ENCODE assay signal across 14 mouse cellular contexts in genomic region chr1:134992046-134992645, GRCm38 (mm10). TPM values are rescaled to one million over a fixed set of nuclear protein-coding genes. Genes with fewer than 3 reads are reported as not detected.
DNase-seq lines count a peak whose midpoint lies in the region; ATAC-seq and TF ChIP-seq lines count a peak whose summit lies in the region.
"Had no signal": no experiment of that assay in that cellular context is flagged by ENCODE, and none has a peak within 500 bp of the region (broad histone marks: within the 10 kb centered on the region; RNA-seq: fewer than 3 reads in every experiment).

No protein-coding gene starts in this region.

- peak overlapping the region; percentile 43; the same call in 1 of the 2 replicates for H3K27ac ChIP-seq in heart, adult 2 months
- no peak overlapping the region for H3K27ac ChIP-seq in embryonic facial prominence, embryonic 11.5 days (replicated peaks; ENCODE audit: low read depth, low read length)
- H3K27ac ChIP-seq in kidney, adult 2 months (ENCODE audit: insufficient read depth, low read depth, low read length): no peak overlapping the region
- no peak overlapping the region for H3K27ac ChIP-seq in neural tube, embryonic 15.5 days (replicated peaks)
- H3K27ac ChIP-seq: forebrain, embryonic 13.5 days; liver, embryonic 13.5 days had no signal

- no peaks in the 10 kb centered on the region for H3K9me3 ChIP-seq in embryonic facial prominence, embryonic 11.5 days (replicated peaks; ENCODE audit: control insufficient read depth, low read length)
- no peaks in the 10 kb centered on the region for H3K9me3 ChIP-seq in neural tube, embryonic 15.5 days (replicated peaks)
- H3K9me3 ChIP-seq: forebrain, embryonic 13.5 days; liver, embryonic 13.5 days had no signal

- ATAC-seq in embryonic facial prominence, embryonic 11.5 days (replicated peaks; ENCODE audit: insufficient number of reproducible peaks, low FRiP score, low TSS enrichment, low read depth): no peak
- ATAC-seq in neural tube, embryonic 15.5 days (ENCODE audit: low FRiP score): no peak
- ATAC-seq: forebrain, embryonic 13.5 days had no signal

- no peak overlapping the region for H3K4me3 ChIP-seq in heart, adult 2 months
- no peak overlapping the region for H3K4me3 ChIP-seq in embryonic facial prominence, embryonic 11.5 days (ENCODE audit: low read depth, low read length)
- no peak overlapping the region for H3K4me3 ChIP-seq in kidney, adult 2 months (ENCODE audit: insufficient read depth, low read depth, low read length)
- H3K4me3 ChIP-seq in neural tube, embryonic 15.5 days (replicated peaks): no peak overlapping the region
- H3K4me3 ChIP-seq: forebrain, embryonic 13.5 days; liver, embryonic 13.5 days had no signal

- H3K4me2 ChIP-seq in embryonic facial prominence, embryonic 11.5 days (ENCODE audit: low read depth, low read length): no peak overlapping the region
- no peak overlapping the region for H3K4me2 ChIP-seq in neural tube, embryonic 15.5 days
- H3K4me2 ChIP-seq: forebrain, embryonic 13.5 days; liver, embryonic 13.5 days; midbrain, embryonic 11.5 days had no signal

- H3K79me2 ChIP-seq in heart, adult 2 months (replicated peaks; ENCODE audit: control insufficient read depth, insufficient read depth, low read length): no peaks in the 10 kb centered on the region

- TF ChIP-seq POLR2A in heart, adult 2 months (IDR thresholded peaks at IDR 0.05; ENCODE audit: insufficient read depth, low read depth, low read length): no peak
- TF ChIP-seq POLR2A in kidney, adult 2 months (IDR thresholded peaks at IDR 0.05; ENCODE audit: low read depth, low read length): no peak

- whole genome bisulfite sequencing in heart, adult 2 months: 30% methylated on average over 8 of the region's 8 CpGs
- WGBS in embryonic facial prominence, embryonic 11.5 days: 30% methylated on average over 8 of the region's 8 CpGs
- 36% methylated on average over 8 of the region's 8 CpGs for WGBS in kidney, adult 2 months
- WGBS in neural tube, embryonic 15.5 days: 59% methylated on average over 8 of the region's 8 CpGs

- intact Hi-C loops in heart, adult 2 months (cut with DNase I): no loop called here
- intact Hi-C loops in heart, postnatal 25 days (cut with DNase I): no loop called here

- no peaks in the 10 kb centered on the region for H3K4me1 ChIP-seq in heart, adult 2 months (ENCODE audit: control insufficient read depth, insufficient read depth, low read length)
- no peaks in the 10 kb centered on the region; the same call in none of the 2 replicates for H3K4me1 ChIP-seq in embryonic facial prominence, embryonic 11.5 days (ENCODE audit: control insufficient read depth, insufficient read depth, low read length)
- H3K4me1 ChIP-seq in kidney, adult 2 months (ENCODE audit: control insufficient read depth, insufficient read depth, low read length): no peaks in the 10 kb centered on the region
- H3K4me1 ChIP-seq in neural tube, embryonic 15.5 days: peaks cover 16% of the 10 kb centered on the region; the same call in 1 of the 2 replicates

- H3K9ac ChIP-seq in heart, adult 2 months (ENCODE audit: low read depth, low read length): no peak overlapping the region
- no peak overlapping the region for H3K9ac ChIP-seq in embryonic facial prominence, embryonic 11.5 days (replicated peaks; ENCODE audit: low read length)
- no peak overlapping the region for H3K9ac ChIP-seq in neural tube, embryonic 15.5 days (replicated peaks)
- H3K9ac ChIP-seq: forebrain, embryonic 13.5 days; liver, embryonic 13.5 days had no signal

- no peaks in the 10 kb centered on the region for H3K36me3 ChIP-seq in heart, adult 2 months (ENCODE audit: control insufficient read depth, insufficient read depth, low read length)
- no peaks in the 10 kb centered on the region for H3K36me3 ChIP-seq in embryonic facial prominence, embryonic 11.5 days (replicated peaks; ENCODE audit: control insufficient read depth, insufficient read depth, low read depth, low read length)
- H3K36me3 ChIP-seq in kidney, adult 2 months (ENCODE audit: control insufficient read depth, insufficient read depth, low read length): no peaks in the 10 kb centered on the region
- H3K36me3 ChIP-seq in neural tube, embryonic 15.5 days: no peaks in the 10 kb centered on the region
- H3K36me3 ChIP-seq: liver, embryonic 13.5 days had no signal

- TF ChIP-seq EP300 in heart, adult 2 months (IDR thresholded peaks at IDR 0.05; ENCODE audit: insufficient read depth, low read depth, low read length): no peak

- no peaks in the 10 kb centered on the region for H3K27me3 ChIP-seq in heart, adult 2 months (ENCODE audit: control insufficient read depth, insufficient read depth, low read length)
- H3K27me3 ChIP-seq in embryonic facial prominence, embryonic 11.5 days (ENCODE audit: control insufficient read depth, insufficient read depth, low read length): peaks cover 3% of the 10 kb centered on the region; the same call in 1 of the 2 replicates
- H3K27me3 ChIP-seq in kidney, adult 2 months (replicated peaks; ENCODE audit: control insufficient read depth, insufficient read depth, low read length): no peaks in the 10 kb centered on the region
- H3K27me3 ChIP-seq in neural tube, embryonic 15.5 days (replicated peaks): peaks cover 9% of the 10 kb centered on the region

- DNase-seq in heart, adult 2 months: peak in 1 of 2 experiments; percentile 35
- no peak for DNase-seq in heart, postnatal 25 days (ENCODE audit: low spot score)
- DNase-seq in embryonic facial prominence, embryonic 11.5 days (ENCODE audit: low spot score): peak; percentile 51
- DNase-seq in kidney, adult 2 months: peak; percentile 54
- DNase-seq in kidney, postnatal 4 days: peak; percentile 39 to 59
- no peak for DNase-seq in adrenal gland, postnatal 25 days
- DNase-seq in gastrocnemius, postnatal 25 days: no peak
- DNase-seq: cerebellum, adult 11 months; liver, embryonic 13.5 days; lung, postnatal 14 days; spleen, adult 18-20 months had no signal

- TF ChIP-seq CTCF in heart, adult 2 months (IDR thresholded peaks at IDR 0.05): no peak
- TF ChIP-seq CTCF in kidney, adult 2 months (conservative IDR thresholded peaks at IDR 0.05; ENCODE audit: insufficient read depth, insufficient read length, low read depth, low read length): no peak

RNA-seq across cellular contexts. Expression of gene Ube2t, which starts 29.8 kb away (rescaled TPM):
- 1 to 10 TPM; 5.9 TPM for total RNA-seq in heart, adult 2 months (2021)
- 3.0 and 3.2 TPM in 2 replicates for polyA plus RNA-seq in heart, adult 2 months (2012; rRNA removed)
- total RNA-seq in heart, postnatal 25 days (2021): 1 to 10 TPM; 4.4 to 7.6 TPM
- 44.8 and 46.4 TPM in 2 replicates for polyA plus RNA-seq in embryonic facial prominence, embryonic 11.5 days (2014; fragmentation: Nextera tagmentation; extraction: Ambion mirVana)
- 0.61 and 0.83 TPM in 2 replicates for polyA plus RNA-seq in kidney, adult 2 months (2012; rRNA removed)
- total RNA-seq in adrenal gland, postnatal 25 days (2021): 3.9 and 4.9 TPM in 2 replicates
- total RNA-seq in gastrocnemius, postnatal 25 days (2021): 1 to 10 TPM; 6.5 to 8.7 TPM
- 11.4 and 15.6 TPM in 2 replicates for polyA plus RNA-seq in neural tube, embryonic 15.5 days (2015; fragmentation: Nextera tagmentation; extraction: Ambion mirVana)

RNA-seq across cellular contexts. Expression of gene Ppp1r12b, which starts 36.4 kb away (rescaled TPM):
- 100 to 1,000 TPM; 150 to 161 TPM for total RNA-seq in heart, adult 2 months (2021)
- polyA plus RNA-seq in heart, adult 2 months (2012; rRNA removed): 55.4 and 84.2 TPM in 2 replicates
- total RNA-seq in heart, postnatal 25 days (2021): 100 to 1,000 TPM; 147 to 165 TPM
- 5.0 and 5.9 TPM in 2 replicates for polyA plus RNA-seq in embryonic facial prominence, embryonic 11.5 days (2014; fragmentation: Nextera tagmentation; extraction: Ambion mirVana)
- polyA plus RNA-seq in kidney, adult 2 months (2012; rRNA removed): 5.6 and 5.8 TPM in 2 replicates
- 13.8 and 15.2 TPM in 2 replicates for total RNA-seq in adrenal gland, postnatal 25 days (2021)
- total RNA-seq in gastrocnemius, postnatal 25 days (2021): 100 to 1,000 TPM; 193 to 200 TPM
- 13.3 and 16.3 TPM in 2 replicates for polyA plus RNA-seq in neural tube, embryonic 15.5 days (2015; fragmentation: Nextera tagmentation; extraction: Ambion mirVana)

Comparison
In these comparisons a context has a peak if more than half of its experiments do, and no peak if none do; other contexts are left out.
1. DNase-seq: peak in embryonic facial prominence, embryonic 11.5 days (single experiment), kidney, adult 2 months (single experiment) and kidney, postnatal 4 days (2 of 2); none in heart, postnatal 25 days (single experiment), adrenal gland, postnatal 25 days (single experiment) and gastrocnemius, postnatal 25 days (single experiment).